Mouse (Mus musculus) bone marrow macrophage, adult 2 months (primary cell): Measurements from ENCODE around the gene Zgpat.

Experiments used
- CTCF ChIP-seq: IDR thresholded peaks from 2 replicates; pipeline ENCODE4 v1.5.1; 2012; ENCODE audit warnings: low read depth, mild to moderate bottlenecking, low read length, moderate library complexity
- POLR2A ChIP-seq: IDR thresholded peaks from 2 replicates; pipeline ENCODE4 v1.6.1; 2012; ENCODE audit warnings: mild to moderate bottlenecking, low read depth, low read length, borderline replicate concordance

GRCm38 (mm10) chr2:181364487-181364859, 255 bp upstream of the Zgpat start:
- TF ChIP-seq POLR2A (no peak), CTCF (no peak)
